Mouse (Mus musculus) lung, adult 2 months (tissue): ENCODE measurements around the gene Cdhr1.

Experiments used
- CTCF ChIP-seq: fragments of 200-500 bp; IDR thresholded peaks from 2 replicates; pipeline ENCODE4 v1.5.1; 2011; ENCODE audit warnings: mild to moderate bottlenecking, low read length, control low read depth; ENCODE audit not compliant: insufficient read depth
- POLR2A ChIP-seq: fragments of 200-500 bp; IDR thresholded peaks from 2 replicates; pipeline ENCODE4 v1.6.1; 2011; ENCODE audit warnings: low read depth, mild to moderate bottlenecking, control low read depth, low read length, borderline replicate concordance; ENCODE audit errors: extremely low read depth

DNA sequence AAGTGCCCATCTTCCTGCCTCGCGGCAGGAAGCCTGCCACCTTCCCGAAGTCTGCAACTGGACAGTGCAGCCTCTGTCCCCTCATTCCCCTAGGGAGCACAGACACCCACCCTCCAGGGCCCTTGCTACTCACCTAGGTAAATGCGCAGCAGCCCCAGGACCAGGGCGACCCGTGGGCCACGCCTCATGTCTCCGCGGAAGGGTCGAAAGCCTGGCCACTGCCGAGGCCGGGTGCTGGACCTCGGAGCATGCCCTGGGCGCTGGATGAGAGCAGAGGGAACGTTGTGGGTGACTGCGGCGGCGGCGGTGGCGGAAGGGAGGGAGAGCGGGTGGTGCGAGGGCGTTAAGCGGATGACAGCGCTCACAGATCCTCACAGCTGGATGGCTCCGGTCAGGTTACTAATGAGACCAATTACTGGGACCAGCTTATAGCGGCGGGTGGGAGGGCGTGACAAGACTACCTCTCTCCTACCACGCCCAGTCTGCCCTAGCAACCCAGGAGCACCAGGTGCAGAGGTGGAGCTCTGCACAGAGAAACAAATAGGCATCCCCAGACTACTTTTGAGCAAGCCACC, at the start of gene Cdhr1:
- TF ChIP-seq CTCF (no peak), POLR2A (no peak)
